Mouse (Mus musculus) left cerebral cortex, adult 9 months (tissue): ENCODE results near the gene Slc34a2.
A peak's percentile ranks its signal among the peaks of the same experiment; 100 is the strongest.

Experiments used
- DNase-seq, 2 experiments: peaks; one replicate each; pipeline ENCODE4 v3.0.0; 2022; ENCODE audit warnings: low spot score in 2 of 2

Slc34a2 gene

DNA sequence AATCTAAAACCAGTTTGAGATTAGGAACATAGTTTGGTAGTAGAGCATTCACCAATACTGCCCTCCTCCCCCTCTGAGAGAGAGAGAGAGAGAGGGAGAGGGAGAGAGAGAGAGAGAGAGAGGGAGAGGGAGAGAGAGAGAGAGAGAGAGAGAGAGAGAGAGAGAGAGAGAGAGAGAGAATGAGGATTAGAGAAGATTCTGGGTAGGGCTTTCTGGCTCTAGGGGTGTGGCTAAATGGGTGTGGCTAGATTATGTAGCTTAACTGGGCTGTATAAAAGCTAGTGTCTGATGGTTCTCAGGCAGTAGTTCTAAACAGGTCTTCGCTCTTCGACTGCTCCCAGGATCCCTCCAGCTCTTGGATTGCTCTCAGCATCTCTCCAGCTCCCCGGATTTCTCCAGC, at the start of gene Slc34a2:
Slc34a2 (plus strand) TSS at position 301 of the 400 bp plus-strand sequence.
- no peak for DNase-seq

DNA sequence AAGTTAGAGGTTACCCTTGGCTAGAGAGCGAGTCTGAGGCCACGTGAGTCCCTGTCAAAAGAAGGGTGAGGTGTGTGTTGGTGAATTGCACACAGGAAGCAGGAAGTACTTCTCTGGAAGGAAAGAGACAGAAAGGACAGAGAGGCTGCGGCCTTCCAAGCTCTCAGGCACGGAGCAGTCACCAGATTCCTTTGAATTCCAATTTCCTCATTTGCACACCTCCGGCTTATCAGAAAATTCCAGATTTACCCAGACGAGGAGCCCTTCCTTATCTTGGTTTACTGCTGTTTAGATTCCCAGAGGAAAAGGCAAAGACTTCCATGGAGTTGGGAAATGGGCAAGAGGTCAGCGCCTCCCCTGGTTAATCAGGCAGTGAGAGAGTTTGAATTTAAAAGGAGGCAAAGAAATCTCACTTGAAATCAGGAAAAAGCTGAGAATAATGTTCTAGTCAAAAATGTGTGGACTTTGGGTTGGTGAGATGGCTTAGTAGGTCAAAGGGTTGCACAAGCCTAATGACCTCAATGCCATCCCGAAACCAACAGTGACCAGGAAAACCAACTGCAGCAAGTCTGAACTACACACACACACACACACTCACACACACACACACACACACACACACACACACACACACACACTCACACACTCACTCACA, 47.1 kb upstream of the Slc34a2 start:
- DNase-seq: no peak

DNA sequence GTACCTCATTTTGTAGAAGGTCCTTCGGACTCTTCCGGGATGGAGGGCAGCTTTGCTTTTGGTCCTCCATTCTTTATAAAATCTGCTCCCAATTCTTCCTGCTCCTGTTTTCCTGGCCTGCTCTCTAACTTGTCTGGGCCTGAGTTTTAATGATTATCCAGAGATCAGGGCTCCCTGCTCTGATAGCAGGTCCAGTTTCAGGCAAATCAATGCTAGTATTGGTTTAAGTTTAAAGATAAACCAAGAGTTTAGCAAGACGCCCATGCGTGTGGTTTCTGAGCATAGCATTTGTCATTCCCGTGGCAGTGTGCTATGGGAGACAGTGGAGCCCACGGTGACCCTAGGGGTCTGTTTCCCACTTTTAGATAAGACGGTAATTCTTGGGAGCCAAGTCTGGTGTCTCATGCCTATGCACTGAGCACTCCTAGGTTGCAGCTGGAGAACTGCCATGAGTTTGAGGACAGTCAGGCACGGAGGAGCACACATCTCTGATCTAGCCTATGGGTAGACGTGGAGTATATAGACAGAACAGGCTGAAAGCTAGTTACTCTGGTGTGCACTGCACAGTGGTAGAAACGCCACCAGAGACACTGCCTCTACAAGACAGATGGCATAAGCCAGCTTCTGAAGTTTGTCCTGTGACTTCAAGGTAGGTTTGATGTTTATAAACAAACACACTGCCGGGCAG, 45.5 kb upstream of the Slc34a2 start:
- no peak for DNase-seq

DNA sequence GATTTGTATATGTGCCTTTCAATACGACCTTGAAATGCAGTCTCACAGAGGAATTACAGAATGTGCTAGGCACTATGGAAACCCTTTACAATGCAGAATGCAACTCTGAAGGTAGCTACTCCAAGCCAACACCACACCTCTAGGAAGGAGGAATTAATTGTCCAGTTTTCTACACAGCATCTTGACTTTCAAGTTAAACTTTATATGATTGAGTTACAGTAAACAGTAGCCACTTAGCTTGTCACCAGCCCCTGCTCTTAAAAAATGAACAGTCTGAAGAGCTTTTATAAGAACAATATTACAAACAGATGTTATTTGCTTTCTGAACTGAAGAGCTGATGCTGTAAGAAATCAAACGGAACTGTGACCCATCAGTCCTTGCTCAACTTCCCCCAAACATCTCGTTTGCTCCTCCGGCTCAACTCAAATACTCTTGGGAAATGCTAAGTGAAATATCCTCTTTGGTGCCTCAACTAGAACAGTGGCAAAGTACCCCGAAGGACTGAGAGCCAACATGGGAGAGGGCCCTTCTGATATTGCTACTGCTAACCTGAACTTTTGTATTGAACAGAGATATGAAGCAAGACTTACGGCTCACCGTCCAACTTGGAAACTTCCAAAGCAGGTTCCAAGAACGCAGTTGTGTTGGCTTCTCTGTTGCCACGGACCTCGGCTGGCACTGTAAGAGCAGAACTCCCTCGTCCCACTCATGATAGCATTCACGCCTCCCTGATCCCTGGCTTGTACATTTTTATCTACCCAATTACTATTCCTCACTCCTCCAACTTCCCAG, 44.2 kb upstream of the Slc34a2 start:
- DNase-seq: no peak

DNA sequence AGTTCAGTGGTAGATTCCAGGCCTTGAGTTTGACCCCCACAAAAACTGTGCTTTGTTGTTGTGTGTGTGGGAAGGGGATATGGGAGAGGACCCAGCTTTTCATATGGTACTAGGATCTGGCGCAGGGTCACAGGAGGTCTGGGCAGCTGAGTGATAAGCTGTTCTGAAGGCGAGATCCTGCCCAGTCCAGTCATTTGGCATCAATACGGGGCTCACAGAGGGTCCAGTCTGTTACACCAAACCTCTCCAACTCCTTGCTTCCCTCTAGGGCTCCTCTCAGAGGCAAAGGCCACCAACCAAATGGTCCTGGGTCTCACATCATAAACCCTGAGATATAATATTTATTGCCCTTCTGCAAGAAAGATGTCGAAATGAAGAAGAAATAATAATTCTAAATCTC, 42.4 kb upstream of the Slc34a2 start:
- DNase-seq: no peak

DNA sequence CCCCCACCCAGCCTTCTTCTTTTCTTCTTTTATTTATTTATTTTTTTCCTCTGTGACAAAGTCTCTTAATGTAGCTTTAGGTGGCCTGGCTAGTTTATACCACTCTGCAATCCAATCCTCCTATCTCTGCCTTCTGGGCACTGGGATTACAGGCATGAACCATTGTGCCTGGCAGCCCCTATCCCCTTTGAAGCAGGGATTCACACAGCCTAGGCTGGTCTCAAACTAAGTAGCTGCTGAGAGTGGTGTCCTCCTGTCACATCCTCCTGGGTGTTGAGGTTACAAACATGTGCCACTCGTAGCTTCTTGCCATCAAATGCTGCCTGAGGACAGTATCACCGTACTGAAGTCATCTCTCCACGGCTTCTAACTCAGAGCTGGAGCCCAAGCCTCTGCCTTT, 41.7 kb upstream of the Slc34a2 start:
- no peak for DNase-seq

DNA sequence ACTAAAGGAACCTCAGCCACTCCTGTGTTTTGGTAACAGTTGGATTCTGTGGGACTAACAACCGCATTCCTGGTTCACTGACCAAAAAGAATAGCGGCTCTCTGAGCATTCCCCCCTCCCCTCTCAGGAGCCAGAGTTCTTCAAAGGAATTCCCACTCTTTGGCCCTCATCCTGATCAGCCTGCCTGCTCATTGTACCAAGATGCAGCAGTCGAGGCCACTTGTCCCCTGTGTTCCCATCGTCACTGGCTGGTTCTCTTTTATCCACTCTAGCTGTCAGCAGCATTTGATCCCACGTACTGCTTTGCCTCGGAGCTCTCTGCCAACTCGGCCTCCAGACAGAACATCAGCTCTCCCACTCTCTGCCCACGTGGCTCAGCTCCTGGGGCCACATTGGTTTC, 41.3 kb upstream of the Slc34a2 start:
- DNase-seq: peak in 1 of 2 experiments; percentile 26

DNA sequence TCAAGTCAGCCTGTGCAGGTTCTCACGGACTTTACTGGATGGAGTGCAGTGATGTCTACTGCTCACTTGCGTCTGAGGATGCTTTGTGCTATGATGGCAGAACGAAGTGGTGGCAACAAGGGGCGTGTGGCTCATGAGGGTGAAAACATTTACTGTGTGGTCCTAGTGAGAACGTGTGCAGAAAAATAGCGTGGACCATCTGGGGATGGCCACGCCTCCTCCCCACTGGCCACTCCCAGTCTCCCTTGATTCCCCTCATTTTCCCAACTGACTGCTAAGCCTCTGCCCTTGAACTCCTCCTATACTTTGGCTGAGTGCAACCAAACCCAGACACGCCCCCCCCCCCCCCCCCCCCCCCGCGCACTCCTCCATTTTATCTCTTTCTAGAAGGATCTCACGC, 40.8 kb upstream of the Slc34a2 start:
- DNase-seq: no peak

DNA sequence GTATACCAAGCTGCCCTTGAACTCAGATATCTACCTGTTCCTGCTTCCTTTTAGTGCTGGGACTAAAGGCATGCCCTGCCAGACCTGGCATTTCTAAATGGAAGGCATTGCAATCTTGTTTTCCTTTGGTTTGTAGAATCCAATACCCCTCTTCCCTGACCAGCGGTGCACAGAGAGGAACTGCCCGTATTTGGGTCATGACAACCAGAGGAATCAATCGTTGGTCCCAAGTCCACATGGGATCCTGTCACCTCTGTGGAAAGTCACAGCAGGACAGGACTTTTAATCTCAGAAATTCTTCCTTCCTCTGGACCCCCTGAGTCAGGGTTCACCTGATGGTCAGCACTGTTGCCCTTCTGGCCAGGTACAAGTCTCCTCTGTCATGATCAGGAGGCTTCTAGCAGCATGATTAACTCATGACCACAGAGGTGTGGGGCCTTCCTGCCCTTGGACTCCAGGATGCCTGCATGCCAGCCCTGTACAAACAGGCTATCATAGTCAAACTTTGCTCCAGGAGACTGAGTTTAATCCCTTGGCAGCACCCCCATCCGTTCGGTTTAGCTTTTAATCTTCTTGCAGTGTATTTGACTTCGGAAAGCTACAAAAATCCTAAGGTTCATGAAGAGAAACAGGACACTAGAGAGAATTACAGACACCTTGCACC, 39.7 kb upstream of the Slc34a2 start:
- DNase-seq: no peak

DNA sequence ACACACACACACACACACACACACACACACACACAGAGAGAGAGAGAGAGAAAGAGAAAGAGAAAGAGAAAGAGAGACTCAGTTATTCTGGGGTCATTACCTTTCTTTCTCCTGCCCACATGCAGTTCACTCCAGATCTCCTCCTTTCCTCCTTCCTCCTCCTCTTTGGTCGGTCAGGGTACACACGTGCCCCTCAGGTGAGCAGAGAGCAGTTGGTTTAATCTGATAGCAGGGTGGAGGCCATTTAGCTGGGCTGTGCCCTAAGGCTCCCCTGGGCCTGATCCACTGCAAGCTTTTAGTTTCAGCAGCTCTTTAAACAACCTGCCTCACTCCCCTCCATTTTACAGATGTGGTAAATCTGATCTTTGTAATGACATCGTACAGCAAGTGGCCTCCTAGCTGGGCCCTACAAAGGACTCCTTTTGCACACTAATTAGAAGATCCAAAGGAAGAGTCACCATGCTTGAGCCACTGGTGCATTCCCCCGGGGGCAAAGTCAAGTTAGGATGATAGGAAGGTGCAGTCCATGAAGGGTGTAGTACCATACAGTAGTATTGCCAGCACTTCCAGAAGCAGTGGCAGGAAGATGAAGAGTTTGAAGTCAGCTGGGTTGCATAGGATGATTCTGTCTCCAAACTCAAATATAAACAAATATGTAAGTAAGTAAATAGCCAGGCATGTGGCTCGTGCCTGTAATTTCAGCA, 37.6 kb upstream of the Slc34a2 start:
- no peak for DNase-seq

DNA sequence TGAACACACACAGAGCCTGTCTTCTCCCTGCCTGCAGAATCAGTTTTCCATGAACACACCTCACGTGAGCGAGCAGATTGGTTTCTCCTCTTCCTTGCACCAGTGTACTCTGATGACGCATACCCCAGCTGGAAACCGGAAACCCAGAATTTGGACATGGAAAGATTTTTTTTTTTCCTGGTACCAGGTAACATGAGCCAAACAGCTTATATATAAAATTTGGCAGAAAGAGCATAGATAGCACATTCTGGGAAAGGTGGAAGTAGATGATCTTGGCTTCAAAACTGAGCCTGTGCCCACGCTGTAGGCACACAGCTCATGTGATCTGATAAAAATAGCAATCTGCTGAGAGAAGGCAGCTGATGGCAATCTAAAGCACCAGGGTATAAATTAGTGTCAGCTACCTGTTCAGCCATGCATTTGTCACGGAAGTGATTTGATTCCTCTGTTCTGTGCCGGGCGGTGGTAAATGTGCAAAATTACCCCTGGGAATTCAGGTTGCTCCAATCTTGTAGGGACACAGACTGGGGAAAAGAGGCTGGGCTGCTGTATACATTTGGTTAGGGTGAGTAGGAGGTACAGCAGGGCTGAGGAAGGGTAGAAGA, 35.2 kb upstream of the Slc34a2 start:
- peak; percentile 67 to 76 for DNase-seq

DNA sequence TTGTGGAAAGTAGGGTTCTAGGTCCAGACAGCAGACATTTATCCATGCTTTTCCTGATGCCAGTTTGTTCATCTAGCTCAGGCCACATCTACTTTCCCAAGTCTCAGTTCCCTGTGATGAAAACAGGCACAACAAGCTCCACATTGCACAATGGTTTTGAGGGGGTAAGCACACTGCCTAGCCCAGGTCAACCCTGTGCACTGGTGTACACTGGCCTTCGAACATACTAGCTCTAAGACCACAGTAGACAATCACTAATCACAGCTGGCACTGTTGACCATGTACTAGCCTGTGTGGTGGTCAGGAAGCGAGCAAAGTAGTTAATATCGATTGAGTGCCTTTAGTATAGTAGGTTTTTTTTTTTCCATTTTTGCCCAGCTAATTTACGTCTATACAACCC, 34.4 kb upstream of the Slc34a2 start:
- no peak for DNase-seq

DNA sequence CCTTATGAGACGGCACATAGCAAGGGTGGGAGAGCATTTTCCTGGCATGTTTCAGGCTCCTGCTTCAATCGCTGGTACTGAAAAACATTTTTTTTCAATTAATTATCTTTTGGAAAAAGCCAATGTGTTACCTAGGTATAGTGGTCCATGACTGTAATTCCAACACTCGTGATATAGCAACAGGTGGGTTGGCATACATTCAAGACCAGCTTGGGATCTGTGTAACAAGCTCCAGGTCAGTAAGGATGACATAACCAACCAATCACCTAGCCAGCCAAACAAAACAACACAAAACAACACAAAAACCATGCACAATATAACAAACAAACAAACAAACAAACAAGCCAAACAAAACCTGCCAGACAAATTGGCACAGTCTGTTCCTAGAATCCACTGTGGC, 33.9 kb upstream of the Slc34a2 start:
- DNase-seq: no peak

DNA sequence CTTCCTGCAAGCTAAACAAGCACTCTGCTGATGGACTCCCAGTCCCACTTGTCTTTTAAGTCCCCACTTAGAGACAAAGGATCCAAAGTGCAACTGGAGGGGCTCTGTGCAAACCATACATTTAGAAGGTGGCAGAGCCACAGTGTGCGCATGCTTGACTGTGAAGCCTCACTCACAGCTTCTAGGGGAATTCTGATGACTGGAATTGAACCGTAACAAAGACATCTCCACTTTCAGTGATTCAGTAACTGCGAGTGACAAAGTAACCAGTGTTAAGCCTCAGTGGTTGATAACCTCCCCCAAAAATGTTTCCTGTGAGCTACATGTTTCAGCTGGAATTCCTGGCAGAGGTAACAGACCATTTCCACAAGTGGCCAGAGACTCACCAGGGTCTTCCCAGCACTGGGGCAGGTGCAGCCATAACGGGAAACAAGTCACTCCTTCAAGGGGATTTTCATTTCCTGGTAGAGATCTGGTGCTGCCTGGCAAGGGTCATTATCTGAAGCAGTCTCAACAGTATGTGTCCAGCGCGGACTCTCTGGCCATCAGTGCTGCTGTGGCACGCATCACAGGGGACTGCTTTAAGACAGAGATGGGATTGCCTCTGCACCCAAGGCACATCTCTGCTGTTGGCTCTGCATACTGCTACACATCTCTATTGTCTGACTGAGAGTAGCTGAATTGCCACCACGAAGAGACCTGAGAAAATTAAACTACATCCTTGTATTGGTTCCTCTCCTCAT, 28.7 kb upstream of the Slc34a2 start:
- no peak for DNase-seq

DNA sequence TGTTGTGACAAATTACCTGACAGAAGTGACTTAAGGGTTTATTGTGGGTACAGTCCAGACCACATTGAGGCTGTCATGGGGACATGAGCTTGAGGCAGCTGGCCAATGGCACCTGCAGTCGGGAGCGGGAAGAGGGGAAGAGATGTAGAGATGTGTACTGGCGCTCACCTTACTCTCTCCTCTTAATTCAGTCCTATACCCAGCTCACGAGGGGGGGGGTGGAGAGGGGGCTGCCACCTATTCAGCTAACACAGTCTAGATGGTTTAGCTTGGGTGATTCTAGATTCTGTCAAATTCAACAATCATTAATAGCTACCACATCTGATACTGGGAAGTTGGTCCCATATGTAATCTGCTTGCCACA, 28.1 kb upstream of the Slc34a2 start:
- no peak for DNase-seq

DNA sequence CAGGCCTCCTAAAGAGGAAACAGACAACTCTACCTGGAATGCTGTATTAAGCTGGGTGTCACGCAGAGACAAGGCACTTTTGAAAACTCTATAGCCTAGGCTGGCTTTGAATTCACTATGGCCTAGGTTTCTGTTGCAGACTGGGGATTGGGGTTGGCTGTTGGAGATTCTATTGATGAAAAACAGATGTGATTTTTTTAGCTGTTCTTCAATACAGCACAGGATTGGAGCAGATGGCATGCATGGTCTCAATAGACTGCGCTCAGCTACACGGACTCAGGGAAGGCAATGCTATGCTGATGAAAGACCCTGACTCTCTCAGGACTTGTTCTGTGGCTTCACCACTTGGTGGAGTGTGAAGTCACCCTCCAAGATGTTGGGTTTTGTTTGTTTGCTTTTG, 26.6 kb upstream of the Slc34a2 start:
- DNase-seq: no peak

DNA sequence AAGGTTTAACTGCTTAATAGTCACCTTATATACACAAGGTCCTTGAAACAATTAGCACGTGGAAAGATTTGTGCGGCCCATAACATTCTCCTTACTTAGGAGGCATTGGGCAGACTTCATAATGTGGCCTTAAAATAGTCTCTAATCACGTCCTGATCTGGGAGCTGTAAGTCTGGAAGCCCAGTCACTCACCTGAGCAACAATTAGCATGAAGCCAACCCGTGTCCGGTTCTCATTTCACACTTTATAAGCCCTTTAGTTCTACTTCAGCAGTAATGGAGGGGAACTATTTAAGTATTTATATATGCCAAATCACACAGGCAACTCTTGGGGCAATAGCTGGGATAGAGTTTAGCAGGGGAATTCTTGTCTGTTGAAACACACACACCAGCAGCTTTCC, 21.3 kb upstream of the Slc34a2 start:
- no peak for DNase-seq

DNA sequence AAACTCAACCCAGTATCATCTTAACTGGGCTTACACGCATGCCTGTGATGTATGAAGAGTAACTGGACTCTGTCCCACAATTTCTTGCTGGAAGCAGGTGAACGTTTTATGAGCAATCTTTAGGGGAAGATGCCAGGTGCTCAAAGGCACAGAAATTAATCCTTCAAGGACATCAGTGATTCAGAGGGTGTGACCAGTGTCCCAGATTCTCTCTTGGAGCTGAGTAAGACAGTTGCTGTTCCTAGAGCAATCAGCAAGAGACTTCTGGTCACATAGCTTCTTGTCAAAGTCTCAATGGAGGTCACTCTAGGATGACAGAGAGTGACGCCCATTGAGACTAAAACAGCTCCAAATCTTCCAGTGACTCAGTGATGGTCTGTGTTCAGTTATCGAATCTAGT, 19.6 kb upstream of the Slc34a2 start:
- DNase-seq: no peak

DNA sequence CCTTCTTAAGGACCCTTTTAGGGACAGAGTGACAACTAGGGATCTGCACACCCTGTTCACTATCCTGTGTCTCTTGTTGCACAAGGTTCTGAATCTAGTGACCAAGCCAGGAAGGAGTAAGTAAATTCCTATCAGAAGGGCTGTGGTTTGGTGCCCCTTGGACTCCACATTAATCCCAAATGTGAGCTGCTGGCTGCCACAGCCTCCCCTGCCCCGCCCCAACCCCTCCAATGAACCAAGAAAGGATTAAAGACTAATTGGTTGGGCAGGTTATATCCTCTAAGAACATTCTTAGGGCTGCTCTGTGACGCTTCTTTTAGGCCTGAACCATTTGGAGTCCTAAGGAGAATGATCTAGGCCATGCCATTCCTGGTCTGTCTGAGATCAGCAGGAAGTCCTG, 14.4 kb upstream of the Slc34a2 start:
- no peak for DNase-seq

DNA sequence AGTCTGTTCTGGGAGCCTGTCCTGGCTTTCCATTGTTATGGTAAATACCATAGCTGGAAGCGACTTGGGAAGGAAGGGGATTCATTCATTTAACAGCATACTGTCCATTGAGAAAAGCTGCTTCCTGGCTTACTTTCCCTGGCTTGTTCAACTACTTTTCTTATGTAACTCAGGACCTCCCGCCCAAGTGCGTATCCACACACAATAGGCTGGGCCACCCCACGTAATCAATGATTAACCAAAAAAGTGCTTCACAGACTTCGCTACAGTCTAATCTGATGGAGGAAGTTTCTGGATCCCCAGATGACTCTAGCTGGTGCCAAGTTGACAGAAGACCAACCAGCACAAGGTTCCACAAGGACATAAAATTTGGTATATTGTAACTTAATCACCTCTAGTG, 14.0 kb upstream of the Slc34a2 start:
- no peak for DNase-seq
